Mouse (Mus musculus): ENCODE measurements at regions not wholly inside any gene's neighbourhood (a gene's known extent, or its start where the extent isn't known, plus 50 kb on each side); places are given as distances from the start of the nearest gene placed in this dataset.

DNA sequence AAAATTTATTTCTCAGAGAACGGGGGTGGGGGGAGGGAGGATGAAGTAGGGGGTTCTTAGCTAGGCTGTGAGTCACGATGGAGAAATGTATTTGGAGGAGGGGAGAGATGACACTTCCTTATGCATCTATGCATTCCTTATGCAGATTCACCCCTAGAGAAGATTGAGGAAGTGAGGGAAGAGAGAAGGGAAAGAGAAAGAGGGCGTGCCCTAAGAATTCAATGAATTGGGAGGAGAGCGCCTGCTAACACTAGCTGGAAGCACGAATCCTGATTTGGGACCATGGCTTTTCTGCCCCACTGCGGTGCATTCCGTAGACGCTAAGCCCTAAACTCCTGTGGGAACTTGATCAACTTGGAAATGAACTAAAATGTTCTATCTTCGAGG is 56.1 kb downstream of the Foxi3 start:
- intact Hi-C loops (cut with DNase I): loop anchor here (5.0 kb wide), 1 partner anchor 60 kb away; no protein-coding TSS in a partner anchor
- DNase-seq (ENCODE audit: extremely low spot score in 1 of 2, low spot score in 2 of 2): no peak

DNA sequence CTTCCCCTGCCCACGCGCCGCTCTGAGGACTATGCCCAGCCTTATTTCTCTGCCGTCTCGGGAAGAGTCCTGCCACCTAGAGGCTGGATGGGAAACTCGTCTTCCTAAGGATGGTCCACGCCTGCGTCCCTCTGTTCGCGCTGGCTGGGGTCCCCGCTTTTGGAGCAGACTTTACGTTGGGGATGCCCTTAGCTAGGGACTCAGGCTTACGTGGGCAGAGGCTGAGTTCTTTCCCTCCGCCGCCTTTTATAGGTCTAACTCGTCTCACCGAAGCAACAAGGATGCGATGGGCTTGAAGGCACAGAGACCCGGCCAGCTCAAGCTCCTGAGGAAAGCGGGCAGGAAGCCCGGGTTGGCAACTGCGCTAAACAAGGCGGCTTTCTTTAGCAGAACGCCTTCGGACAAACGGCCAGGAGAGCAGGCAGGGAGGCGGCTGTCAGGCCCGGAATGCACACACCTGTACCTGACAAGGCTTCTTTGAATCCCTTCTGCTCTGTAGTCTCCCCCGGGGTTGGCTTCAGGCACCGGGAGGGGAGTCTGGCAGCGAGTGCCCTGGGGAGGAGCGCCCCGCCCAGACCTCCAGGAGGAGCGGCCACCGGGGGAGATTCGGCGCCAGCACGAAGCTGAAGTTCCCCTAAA is 56.6 kb downstream of the Foxi3 start:
- peak; percentile 51 to 67 for DNase-seq (ENCODE audit: extremely low spot score in 1 of 2, low spot score in 2 of 2)
- intact Hi-C loops (cut with DNase I): loop anchor here (5.0 kb wide), 1 partner anchor 61 kb away; no protein-coding TSS in a partner anchor

DNA sequence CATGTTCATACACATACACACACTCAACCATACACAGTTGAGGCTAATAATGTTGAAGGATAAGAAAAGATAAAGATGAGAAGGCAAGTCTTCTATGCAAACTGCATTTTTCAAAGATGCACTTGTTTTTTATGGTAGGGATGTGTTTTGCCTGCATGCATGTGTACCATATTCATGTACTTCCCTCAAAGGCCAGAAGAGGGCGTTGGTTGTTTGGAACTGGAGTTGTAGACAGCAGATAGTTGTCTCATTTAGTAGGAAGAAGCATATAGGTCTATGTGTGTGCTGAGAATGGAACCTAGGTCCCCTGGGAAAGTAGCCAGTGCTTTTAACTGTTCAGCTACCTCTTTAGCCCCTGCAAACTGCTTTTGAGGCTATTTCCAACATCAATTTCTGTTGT is 60.1 kb downstream of the Foxi3 start:
- DNase-seq (ENCODE audit: extremely low spot score in 1 of 2, low spot score in 2 of 2): no peak
- intact Hi-C loops (cut with DNase I): no loop called here

GRCm38 (mm10) chr6:71021353-71021752 is 65.0 kb downstream of the Foxi3 start:
- intact Hi-C loops (cut with DNase I): loop anchor here (10.0 kb wide), 1 partner anchor 103 kb away; no protein-coding TSS in a partner anchor
- DNase-seq (ENCODE audit: extremely low spot score in 1 of 2, low spot score in 2 of 2): no peak

DNA sequence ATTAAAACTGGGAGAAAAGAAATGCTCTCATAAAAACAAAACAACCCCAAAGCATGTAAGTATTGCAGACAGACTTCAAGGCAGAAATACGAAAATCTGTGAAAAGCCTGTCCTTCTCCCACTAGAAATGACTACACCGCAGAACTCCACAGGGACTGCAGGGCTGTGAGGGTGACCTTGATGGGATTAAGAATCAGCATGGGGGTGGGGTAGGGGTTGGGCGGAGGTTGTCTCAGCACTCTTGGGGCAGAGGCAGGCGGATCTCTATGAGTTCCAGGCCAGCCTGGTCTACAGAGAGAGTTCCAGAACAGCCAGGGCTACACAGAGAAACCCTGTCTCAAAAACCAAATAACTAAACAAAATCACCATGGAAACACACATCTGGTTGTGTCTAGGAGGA is 69.1 kb downstream of the Foxi3 start:
- intact Hi-C loops (cut with DNase I): loop anchor here (10.0 kb wide), 1 partner anchor 99 kb away; no protein-coding TSS in a partner anchor
- no peak for DNase-seq (ENCODE audit: extremely low spot score in 1 of 2, low spot score in 2 of 2)

GRCm38 (mm10) chr6:71029663-71030062 is 73.3 kb downstream of the Foxi3 start:
- no peak for DNase-seq (ENCODE audit: extremely low spot score in 1 of 2, low spot score in 2 of 2)
- intact Hi-C loops (cut with DNase I): loop anchor here (10.0 kb wide), 1 partner anchor 95 kb away; no protein-coding TSS in a partner anchor

DNA sequence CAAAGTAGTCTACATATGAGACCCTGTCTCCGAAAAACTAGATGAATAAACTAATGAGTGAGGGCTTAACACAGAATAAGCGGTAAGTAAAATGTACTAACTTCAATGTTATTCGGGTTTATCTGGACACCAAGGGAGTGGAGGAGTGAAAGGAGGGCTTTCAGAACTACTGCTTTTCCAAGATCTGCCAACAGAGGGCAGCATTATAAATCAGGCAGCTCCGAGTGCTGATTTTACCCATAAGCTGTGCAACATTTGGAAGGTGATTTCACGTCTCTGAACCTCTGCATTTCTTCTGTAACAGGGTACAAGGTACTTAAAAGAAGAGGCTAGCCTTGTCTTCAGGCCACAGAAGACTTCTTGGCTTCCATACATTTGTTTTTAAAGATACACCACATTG is 74.2 kb downstream of the Foxi3 start:
- no peak for DNase-seq (ENCODE audit: extremely low spot score in 1 of 2, low spot score in 2 of 2)
- intact Hi-C loops (cut with DNase I): no loop called here

GRCm38 (mm10) chr6:71044241-71044640 is 87.9 kb downstream of the Foxi3 start:
- intact Hi-C loops (cut with DNase I): no loop called here

GRCm38 (mm10) chr6:71045261-71045660 is 88.9 kb downstream of the Foxi3 start:
- no peak for DNase-seq (ENCODE audit: extremely low spot score in 1 of 2, low spot score in 2 of 2)
- intact Hi-C loops (cut with DNase I): no loop called here

More at GRCm38 (mm10) chr6:71044241-71044640, 87.9 kb downstream of the Foxi3 start:
- no peak for DNase-seq (ENCODE audit: extremely low spot score in 1 of 2, low spot score in 2 of 2)

DNA sequence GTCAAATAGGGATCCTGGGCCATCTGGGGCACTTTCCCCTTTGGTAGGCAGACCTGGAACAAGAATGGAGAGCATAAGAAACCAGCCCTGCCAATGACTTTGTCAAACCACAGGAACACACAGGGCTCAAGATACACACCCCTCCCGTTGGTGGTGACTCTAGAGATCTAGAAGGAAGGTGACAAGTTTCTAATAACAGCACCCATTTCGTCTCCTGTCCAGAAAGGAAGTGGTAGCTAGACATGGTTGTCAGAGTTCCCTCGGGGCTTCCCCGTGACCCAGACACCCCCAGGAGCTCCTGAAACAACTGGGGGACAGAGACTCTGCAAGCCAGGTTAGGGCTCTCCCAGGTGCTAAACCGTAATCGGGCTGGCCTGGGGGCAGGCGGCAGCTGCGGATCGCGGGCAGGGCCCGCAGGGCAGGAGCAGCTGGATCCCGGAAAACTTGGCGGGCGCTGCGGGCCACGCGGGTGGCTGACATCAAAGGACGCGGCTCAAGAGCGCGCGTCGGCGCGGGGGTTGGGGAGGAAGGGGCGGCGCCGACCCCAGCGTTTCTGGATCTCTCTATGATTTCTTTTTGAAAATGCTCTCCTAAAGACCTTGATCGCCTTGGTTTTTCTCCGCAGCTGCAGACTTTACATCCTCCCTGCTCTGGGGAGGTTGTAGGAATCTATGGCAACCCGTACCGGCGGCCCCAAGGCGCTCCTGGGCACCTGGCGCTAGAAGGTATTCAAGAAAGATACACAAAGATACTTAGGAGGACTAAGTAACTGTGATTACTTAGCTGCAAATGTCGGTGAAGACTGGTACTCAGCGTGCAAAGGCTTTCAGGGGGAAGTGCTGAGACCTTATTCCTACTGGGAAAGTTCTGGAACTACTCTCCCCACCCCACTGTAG is 92.1 kb downstream of the Foxi3 start:
- DNase-seq (ENCODE audit: extremely low spot score in 1 of 2, low spot score in 2 of 2): peak in 1 of 2 experiments; percentile 74
- intact Hi-C loops (cut with DNase I): no loop called here

DNA sequence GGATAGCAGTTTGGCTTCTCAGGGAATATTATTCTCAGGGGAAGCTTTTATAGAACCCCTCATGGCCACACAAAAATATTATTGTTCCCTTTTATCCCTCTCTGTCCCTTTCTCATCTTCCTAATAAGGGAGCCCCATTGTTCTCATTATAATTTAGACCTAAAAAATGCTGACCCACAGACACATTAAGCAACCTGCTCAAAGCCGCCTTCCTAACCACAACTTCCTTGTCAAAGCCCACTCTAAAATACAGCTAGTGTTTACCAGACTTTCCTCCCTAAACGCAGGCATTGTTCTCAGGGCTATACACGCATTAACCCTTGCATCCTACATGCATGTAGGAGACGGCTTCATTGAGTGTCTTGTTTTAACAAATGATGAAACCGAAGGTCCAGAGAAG is 93.9 kb downstream of the Foxi3 start:
- intact Hi-C loops (cut with DNase I): no loop called here
- no peak for DNase-seq (ENCODE audit: extremely low spot score in 1 of 2, low spot score in 2 of 2)

DNA sequence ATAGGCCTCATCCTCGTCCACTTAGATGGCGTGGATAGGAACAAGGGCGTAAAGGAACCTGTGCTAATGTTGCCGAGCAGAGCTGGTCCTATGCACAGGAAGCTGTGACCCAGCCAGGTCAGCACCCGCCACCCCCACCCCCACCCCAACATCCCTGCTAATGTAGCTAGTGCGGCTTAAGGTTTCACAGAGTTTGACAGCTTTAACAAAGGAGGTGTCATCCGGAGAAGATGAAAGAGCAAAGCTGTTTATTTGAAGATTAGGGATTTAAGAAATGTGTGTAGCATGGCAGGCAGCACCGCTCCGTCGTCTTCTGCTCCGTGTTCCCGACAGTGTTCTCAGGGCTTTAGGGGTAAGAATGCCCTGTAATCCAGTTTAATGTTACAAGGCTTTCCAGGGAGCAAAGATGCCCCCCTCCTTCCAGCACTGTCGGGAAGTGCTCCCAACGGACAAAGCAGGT is 93.5 kb downstream of the Thnsl2 start:
- intact Hi-C loops (cut with DNase I): no loop called here
- no peak for DNase-seq (ENCODE audit: extremely low spot score in 1 of 2, low spot score in 2 of 2)

DNA sequence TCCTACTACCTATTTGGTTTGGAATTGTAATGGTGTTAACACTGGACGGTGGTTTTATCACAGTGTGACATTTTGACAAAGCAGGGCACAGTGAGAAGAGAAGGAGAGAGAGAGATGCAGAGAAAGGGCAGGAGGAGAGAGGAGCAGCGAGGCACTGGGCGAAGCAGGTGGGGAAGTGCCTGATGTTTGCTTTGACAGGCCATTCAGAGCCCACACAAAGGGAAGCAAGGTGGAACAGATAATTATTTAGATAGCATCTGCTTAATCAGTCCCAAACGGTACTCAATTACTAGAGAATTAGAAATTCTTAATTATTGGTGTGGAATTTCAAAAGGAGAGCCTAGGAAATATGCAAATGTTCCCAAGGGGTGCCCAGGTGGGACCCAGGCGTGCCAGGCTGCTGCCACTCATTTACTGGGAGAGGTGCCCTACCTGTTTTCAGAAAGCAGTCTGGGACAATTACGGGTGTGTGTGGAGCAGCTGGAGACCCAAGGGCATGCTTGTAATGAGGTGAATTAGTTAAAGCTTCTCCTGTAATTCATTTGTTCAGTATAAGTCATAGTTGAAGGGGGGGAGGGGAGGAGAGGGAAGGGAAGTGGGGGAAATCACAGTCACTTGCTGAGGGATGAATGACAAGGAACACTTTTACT is 86.9 kb downstream of the Thnsl2 start:
- intact Hi-C loops (cut with DNase I): no loop called here
- DNase-seq (ENCODE audit: extremely low spot score in 1 of 2, low spot score in 2 of 2): no peak

- intact Hi-C loops (cut with DNase I): no loop called here
- DNase-seq (ENCODE audit: extremely low spot score in 1 of 2, low spot score in 2 of 2): no peak
Observed at GRCm38 (mm10) chr6:71060116-71060515, 84.1 kb downstream of the Thnsl2 start.

DNA sequence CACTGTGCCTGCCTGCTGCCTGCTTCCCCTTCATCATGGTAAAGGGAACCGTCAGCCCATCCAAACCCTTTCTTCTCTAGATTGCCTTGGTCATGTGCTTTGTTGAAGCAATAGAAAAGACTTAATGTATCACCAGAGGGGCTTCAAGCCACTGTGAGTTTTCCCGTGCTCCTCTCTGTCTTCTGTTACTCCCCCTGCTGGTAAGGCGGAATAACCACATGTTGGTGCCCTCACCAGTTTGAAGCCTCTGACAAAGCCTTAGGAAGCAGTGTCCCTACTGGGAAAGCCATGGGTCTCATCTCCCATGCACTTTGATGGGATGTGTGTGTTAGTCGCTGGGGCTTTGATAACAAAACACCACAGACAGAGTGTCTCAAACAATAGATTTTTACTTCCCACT is 81.3 kb downstream of the Thnsl2 start:
- intact Hi-C loops (cut with DNase I): no loop called here

DNA sequence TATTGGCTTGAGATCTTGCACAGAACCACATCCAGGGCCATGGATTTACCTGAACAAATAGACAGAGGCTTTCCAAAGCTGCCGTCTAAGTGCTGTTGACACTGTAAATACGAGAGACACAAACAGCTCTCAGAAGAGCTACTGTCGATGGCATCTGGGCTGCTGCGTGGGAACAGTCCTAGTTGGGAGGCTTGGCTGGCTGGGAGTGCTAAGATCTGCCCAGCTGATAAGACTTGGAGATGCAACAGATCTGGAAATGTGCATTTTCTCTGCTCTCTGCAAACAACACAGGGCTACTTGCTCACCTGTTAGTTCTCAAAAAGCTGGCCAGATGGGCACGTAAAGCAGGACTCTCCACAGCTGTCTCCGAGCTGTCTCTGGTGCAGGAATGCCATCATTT is 78.8 kb downstream of the Thnsl2 start:
- no peak for DNase-seq (ENCODE audit: extremely low spot score in 1 of 2, low spot score in 2 of 2)
- intact Hi-C loops (cut with DNase I): no loop called here

More for the DNA sequence above, 81.3 kb downstream of the Thnsl2 start:
- DNase-seq (ENCODE audit: extremely low spot score in 1 of 2, low spot score in 2 of 2): no peak

GRCm38 (mm10) chr6:71069229-71069628 is 75.0 kb downstream of the Thnsl2 start:
- no peak for DNase-seq (ENCODE audit: extremely low spot score in 1 of 2, low spot score in 2 of 2)
- intact Hi-C loops (cut with DNase I): no loop called here

DNA sequence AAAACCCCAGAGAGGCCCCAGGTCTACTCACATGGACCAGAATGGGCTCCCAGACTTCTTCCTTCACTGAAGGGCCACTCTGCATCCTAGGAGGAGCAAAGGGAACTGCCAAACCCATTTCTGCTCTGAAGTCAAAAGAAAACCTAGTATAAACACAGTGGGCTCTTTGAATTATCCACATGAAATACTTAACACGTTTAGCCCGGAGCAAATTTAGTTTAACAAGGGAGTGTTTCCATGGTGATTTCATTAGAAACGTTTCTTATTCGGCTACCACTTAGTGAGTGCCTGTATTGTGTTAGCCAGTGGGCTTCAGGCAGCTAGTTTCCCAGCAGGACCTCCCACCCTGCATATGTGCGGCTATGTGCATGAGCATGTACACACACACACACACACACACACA is 69.4 kb downstream of the Thnsl2 start:
- intact Hi-C loops (cut with DNase I): no loop called here
- DNase-seq (ENCODE audit: extremely low spot score in 1 of 2, low spot score in 2 of 2): peak in 1 of 2 experiments; percentile 19

Data from left cerebral cortex, postnatal 10 days (tissue).